1 mouse cellular context compared by ENCODE assay signal in genomic region chr4:40996302-40996701, GRCm38 (mm10).
TF ChIP-seq lines count a peak whose summit lies in the region.

No protein-coding gene starts in this region.

TF ChIP-seq in MEL, 35 proteins besides CTCF, POLR2A, EP300 and RAD21 (continued from another document):
- TF ChIP-seq RCOR1 (IDR thresholded peaks at IDR 0.05; ENCODE audit: low read depth, low read length) = no peak
